Mouse (Mus musculus) E14TG2a.4 (cell line): Measurements from ENCODE around the gene Ceacam18.

Experiments used
- CTCF ChIP-seq: conservative IDR thresholded peaks from 2 replicates; pipeline ENCODE4 v1.5.1; 2014; ENCODE audit warnings: low read length
- NANOG ChIP-seq: IDR thresholded peaks from 2 replicates; pipeline ENCODE4 v1.6.1; 2014; ENCODE audit warnings: borderline replicate concordance, low read length, mixed read lengths
- POU5F1 ChIP-seq: IDR thresholded peaks from 2 replicates; pipeline ENCODE4 v1.6.1; 2014; ENCODE audit warnings: low read length, borderline replicate concordance

DNA sequence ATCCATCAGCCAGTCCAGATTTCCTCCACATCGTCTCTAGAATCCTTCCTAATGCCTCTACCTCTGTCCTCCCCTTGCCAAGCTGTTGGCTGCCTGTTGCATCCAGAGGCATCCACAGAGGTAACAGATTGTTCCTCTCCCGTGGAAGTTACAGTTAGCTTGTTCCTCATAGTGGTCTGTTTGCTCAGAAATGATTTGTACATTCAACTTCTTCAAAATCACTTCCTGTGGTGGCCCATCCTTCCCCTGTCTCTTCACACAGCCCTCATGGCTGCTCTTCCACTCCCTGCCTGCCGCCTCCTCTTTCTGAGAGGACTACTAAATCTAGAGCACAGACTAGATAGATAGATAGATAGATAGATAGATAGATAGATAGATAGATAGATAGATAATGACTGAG, 20.0 kb downstream of the Ceacam18 start:
- no peak for TF ChIP-seq CTCF
- TF ChIP-seq POU5F1: no peak
- no peak for TF ChIP-seq NANOG
